Comparison of ENCODE assay signal across 24 mouse cellular contexts in the genomic region with DNA sequence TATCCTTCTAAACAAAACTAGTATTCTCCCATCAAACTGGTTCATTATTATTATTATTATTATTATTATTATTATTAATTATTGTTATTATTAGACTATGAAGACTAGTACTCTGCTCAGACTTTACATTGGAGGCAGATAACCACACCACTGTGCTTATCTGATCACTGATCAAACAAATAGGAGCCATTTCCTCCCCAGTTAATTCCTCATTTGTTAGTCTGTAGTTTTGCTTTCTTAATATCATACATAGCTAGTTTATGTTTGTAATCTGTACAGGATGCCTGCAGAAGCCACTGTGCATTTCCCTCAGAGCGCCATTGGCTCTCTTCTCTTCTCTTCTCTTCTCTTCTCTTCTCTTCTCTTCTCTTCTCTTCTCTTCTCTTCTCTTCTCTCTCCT.
"Had no signal": no experiment of that assay in that cellular context is flagged by ENCODE, and none has a peak within 500 bp of the region (broad histone marks: within the 10 kb centered on the region; RNA-seq: fewer than 3 reads in every experiment).

No protein-coding gene starts in this region.

- H3K4me3 ChIP-seq: heart, adult 2 months; heart, embryonic 13.5 days; heart, embryonic 15.5 days; hindbrain, embryonic 13.5 days; hindbrain, embryonic 15.5 days; intestine, embryonic 15.5 days; layer of hippocampus, adult 2 months; left cerebral cortex, adult 2 months; limb, embryonic 10.5 days; limb, embryonic 12.5 days had no signal

- H3K36me3 ChIP-seq: heart, embryonic 13.5 days; heart, embryonic 15.5 days; hindbrain, embryonic 13.5 days; hindbrain, embryonic 15.5 days; intestine, embryonic 15.5 days; limb, embryonic 10.5 days; limb, embryonic 12.5 days had no signal

- ATAC-seq: hindbrain, postnatal 0 days; intestine, embryonic 15.5 days; intestine, postnatal 0 days had no signal

- DNase-seq: gastrocnemius, postnatal 14 days; gastrocnemius, postnatal 36 days; heart, adult 2 months; heart, postnatal 14 days; heart, postnatal 36 days; kidney, adult 18-20 months; kidney, adult 8-10 months; kidney, postnatal 10 days; kidney, postnatal 25 days; kidney, postnatal 4 days; liver had no signal

- H3K4me2 ChIP-seq: heart, embryonic 11.5 days; heart, embryonic 13.5 days; heart, embryonic 15.5 days; hindbrain, embryonic 13.5 days; hindbrain, embryonic 15.5 days; intestine, embryonic 15.5 days; limb, embryonic 12.5 days; liver, embryonic 11.5 days had no signal

- H3K9me3 ChIP-seq: heart, embryonic 13.5 days; heart, embryonic 15.5 days; hindbrain, embryonic 13.5 days; hindbrain, embryonic 15.5 days; intestine, embryonic 15.5 days; limb, embryonic 10.5 days; limb, embryonic 12.5 days had no signal

- H3K27ac ChIP-seq: heart, adult 2 months; heart, embryonic 13.5 days; heart, embryonic 15.5 days; hindbrain, embryonic 13.5 days; hindbrain, embryonic 15.5 days; hindbrain, postnatal 0 days; intestine, embryonic 15.5 days; layer of hippocampus, adult 2 months; left cerebral cortex, adult 2 months; limb, embryonic 10.5 days; limb, embryonic 12.5 days had no signal

- H3K4me1 ChIP-seq: intestine, embryonic 15.5 days; limb, embryonic 10.5 days; limb, embryonic 12.5 days had no signal

- H3K27me3 ChIP-seq: heart, embryonic 13.5 days; heart, embryonic 15.5 days; hindbrain, embryonic 13.5 days; hindbrain, embryonic 15.5 days; intestine, embryonic 15.5 days; limb, embryonic 12.5 days had no signal

- H3K9ac ChIP-seq: heart, embryonic 13.5 days; heart, embryonic 15.5 days; hindbrain, embryonic 13.5 days; hindbrain, embryonic 15.5 days; intestine, embryonic 15.5 days; limb, embryonic 12.5 days had no signal
